Mouse (Mus musculus): ENCODE data around the gene Pctp. TPM values are rescaled to one million over a fixed set of nuclear protein-coding genes. Genes with fewer than 3 reads are reported as not detected.

Pctp gene
- total RNA-seq, 1 experiment from 2014 or later, result 31.2 TPM

DNA sequence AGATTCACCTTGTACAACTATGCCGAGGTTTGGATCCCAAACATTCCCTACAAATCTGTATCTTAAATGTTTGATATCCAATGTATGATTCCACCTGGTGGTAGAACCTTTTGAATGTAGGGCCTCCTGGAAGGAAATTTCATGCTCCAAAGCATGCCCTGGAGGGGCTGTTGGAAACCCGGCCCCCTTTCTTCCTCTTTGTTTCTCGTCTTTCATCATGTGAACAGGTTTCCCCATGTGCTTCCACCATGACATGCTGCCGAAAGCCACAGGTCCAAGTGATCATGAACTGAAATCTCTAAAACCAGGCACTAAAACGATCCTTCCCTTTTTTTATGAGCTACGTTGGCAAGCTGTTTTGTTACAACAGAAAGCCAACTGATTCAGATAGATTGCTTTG, 11.0 kb upstream of the Pctp start:
- ATAC-seq (replicated peaks; ENCODE audit: low read depth, poor library complexity, severe bottlenecking), result no peak

DNA sequence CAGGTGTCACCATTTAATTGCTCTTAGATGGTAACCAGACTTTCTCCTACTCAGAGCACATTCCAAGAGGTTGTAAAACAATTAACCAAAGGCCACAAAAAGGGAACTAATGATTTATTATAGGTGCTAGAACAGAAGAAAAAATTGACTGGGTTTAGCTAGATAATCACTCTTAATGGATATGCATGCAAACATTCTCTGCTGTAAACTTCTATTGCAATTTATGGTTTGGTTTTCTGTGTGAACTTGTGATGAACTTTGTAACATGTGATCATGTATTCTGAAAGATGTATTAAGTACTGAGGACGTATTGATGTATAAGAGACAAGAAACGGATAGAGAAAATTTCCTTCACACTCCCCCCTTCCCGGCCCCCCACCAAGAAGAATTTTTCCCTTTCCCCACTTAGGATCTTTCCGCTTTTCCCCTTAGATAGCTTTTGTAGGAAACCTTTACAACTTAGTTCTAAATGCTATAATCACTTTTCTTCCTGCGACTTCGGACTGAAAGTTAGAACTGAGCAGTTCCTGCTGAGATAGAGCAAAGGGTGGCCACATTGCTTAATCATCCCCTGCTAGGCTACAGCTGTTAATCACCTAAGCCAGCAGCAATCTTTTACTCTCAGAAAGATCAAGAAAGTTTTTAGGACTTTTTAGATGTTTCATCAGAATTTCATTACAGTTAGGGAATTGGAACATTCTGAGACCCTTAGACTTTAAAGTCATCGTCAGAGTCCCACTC, 5.3 kb upstream of the Pctp start:
- no peak for ATAC-seq (replicated peaks; ENCODE audit: low read depth, poor library complexity, severe bottlenecking)

- ATAC-seq (replicated peaks; ENCODE audit: low read depth, poor library complexity, severe bottlenecking), result no peak
Measured at GRCm38 (mm10) chr11:90006111-90006510, 3.4 kb upstream of the Pctp start.

DNA sequence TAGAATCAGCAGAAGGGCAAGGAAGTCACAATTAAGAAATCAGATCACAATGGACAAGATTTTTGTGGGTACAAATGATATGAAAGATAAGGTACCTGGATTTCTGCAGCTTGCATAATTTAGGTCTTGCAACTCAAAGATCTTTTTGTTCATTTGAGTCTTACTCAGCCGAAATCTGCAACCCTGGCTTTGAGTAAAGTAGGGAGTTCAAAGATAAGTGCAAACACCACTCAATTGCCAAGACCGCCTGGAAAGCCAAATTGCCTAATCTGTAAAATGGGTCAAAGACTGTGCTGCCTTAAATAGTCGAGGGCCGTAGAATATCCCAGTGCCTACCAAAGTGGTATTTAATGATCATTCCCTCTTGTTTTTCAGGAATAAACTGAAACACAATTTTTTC, 692 bp upstream of the Pctp start:
- no peak for ATAC-seq (replicated peaks; ENCODE audit: low read depth, poor library complexity, severe bottlenecking)

GRCm38 (mm10) chr11:90002987-90003348, 274 bp upstream of the Pctp start:
- ATAC-seq (replicated peaks; ENCODE audit: low read depth, poor library complexity, severe bottlenecking), result no peak

- no peak for ATAC-seq (replicated peaks; ENCODE audit: low read depth, poor library complexity, severe bottlenecking)
Measured at GRCm38 (mm10) chr11:90001396-90002230, 1.1 kb downstream of the Pctp start.

GRCm38 (mm10) chr11:90000666-90001065, 2.0 kb downstream of the Pctp start:
- ATAC-seq (replicated peaks; ENCODE audit: low read depth, poor library complexity, severe bottlenecking), result no peak

GRCm38 (mm10) chr11:89998996-89999770, 3.5 kb downstream of the Pctp start:
- no peak for ATAC-seq (replicated peaks; ENCODE audit: low read depth, poor library complexity, severe bottlenecking)

- ATAC-seq (replicated peaks; ENCODE audit: low read depth, poor library complexity, severe bottlenecking), result no peak
Measured at GRCm38 (mm10) chr11:89996856-89997255, 5.8 kb downstream of the Pctp start.

DNA sequence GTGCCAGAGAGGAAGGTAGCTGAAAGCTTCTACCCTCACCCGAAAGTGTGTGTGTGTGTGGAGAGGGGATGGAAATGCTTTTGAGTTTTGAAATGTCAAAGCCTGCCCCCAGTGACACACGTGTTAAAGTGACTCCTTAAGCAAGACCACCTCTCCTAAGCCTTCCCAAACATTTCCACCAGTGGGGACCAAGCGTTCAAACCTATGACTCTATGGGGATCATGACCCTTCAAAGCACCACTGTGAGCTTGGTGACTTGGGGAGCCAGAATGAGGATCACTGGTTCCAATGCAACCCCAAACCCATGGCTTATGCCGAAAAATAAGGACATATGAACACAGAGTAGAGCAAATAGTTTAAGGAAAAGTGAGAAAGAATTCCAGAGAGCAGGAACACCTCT, 6.3 kb downstream of the Pctp start:
- no peak for ATAC-seq (replicated peaks; ENCODE audit: low read depth, poor library complexity, severe bottlenecking)

- no peak for ATAC-seq (replicated peaks; ENCODE audit: low read depth, poor library complexity, severe bottlenecking)
Measured at GRCm38 (mm10) chr11:89995596-89995995, 7.1 kb downstream of the Pctp start.

- ATAC-seq (replicated peaks; ENCODE audit: low read depth, poor library complexity, severe bottlenecking), result no peak
Measured at GRCm38 (mm10) chr11:89994706-89995105, 8.0 kb downstream of the Pctp start.

DNA sequence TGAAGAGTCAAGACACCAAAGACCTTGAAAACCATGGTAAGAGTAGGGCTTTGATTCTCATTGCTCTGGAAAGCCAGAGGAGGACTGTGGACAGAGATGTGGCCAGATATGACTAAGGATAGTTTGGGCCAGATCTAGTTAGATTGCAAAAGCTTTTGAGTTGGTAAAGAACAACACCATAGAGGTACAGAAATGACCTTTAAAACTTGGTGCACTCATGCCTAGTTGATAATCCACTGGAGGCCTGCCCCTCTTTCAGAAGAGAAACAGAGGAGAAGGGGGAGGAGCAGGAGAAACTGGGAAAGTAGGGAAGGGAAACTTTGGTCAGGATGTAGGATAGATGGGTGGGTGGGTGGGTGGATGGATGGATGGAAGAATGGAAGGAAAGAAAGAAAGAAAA, 11.0 kb downstream of the Pctp start:
- ATAC-seq (replicated peaks; ENCODE audit: low read depth, poor library complexity, severe bottlenecking), result no peak

GRCm38 (mm10) chr11:89988936-89989589, 13.6 kb downstream of the Pctp start:
- ATAC-seq (replicated peaks; ENCODE audit: low read depth, poor library complexity, severe bottlenecking), result peak; percentile 69

DNA sequence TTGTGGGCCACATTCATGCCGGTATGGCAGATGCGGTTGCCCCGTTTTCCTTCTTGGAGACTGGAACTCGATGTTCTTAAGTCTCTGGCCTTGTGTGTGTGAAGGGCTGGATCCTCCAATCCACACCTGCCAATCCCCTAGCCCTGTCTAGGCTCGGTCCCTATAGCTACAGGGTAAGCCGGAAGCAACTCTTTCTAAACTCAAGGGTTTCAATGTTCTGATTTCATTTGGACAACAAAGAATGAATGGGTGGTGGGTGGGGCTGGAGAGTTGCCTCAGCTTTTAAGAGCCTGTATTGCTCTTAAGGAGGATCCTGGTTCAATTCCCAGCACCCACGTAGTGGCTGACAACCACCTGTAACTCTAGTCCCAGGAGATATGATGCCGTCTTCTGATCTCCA, 16.2 kb downstream of the Pctp start:
- ATAC-seq (replicated peaks; ENCODE audit: low read depth, poor library complexity, severe bottlenecking), result no peak

GRCm38 (mm10) chr11:89985200-89986187, 17.2 kb downstream of the Pctp start:
- peak; percentile 82 for ATAC-seq (replicated peaks; ENCODE audit: low read depth, poor library complexity, severe bottlenecking)

- ATAC-seq (replicated peaks; ENCODE audit: low read depth, poor library complexity, severe bottlenecking), result no peak
Measured at GRCm38 (mm10) chr11:89984436-89984835, 18.3 kb downstream of the Pctp start.

DNA sequence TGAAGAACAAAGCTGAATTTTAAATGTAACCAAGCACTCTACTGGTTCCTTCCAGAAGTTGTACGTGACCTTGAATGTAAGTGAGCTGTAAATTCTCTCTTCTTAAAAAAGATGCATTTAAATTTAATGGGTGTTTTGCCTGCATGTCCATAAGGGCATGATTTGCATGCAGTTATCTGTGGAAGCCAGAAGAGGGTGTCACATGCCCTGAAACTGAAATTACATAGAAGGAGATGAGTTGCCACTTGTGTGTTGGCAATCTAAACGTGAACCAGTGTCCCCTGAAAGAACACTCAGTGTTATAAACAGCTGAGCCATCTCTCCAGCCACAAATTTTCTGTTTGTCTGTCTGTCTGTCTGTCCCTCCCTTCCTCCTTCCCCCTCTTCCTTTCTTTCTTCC, 19.8 kb downstream of the Pctp start:
- ATAC-seq (replicated peaks; ENCODE audit: low read depth, poor library complexity, severe bottlenecking), result no peak

DNA sequence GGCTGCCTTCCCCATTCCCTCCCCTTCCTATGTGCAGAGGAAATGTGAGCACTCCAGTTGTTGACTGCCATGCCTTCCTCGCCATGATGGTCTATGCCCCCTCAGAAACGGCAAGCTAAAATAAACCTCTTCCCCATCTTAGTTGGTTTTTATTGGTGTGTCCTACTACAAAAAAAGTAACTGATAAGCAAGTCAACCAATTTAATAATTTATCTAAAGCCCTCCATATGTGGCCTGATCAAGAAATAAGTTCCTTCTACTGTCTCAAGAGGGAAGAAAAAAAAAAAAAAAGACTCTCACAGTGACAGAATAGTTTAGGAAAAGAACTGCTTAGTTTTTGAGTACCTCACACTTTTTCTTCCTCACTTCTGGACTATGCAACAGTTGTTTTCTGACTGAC, 22.6 kb downstream of the Pctp start:
- no peak for ATAC-seq (replicated peaks; ENCODE audit: low read depth, poor library complexity, severe bottlenecking)

Data from common myeloid progenitor, adult 5-6 weeks (primary cell).